Comparison of ENCODE assay signal across 9 mouse cellular contexts in genomic region chr2:166034967-166035490, GRCm38 (mm10). TPM values are rescaled to one million over a fixed set of nuclear protein-coding genes. Genes with fewer than 3 reads are reported as not detected.
DNase-seq lines count a peak whose midpoint lies in the region; ATAC-seq and TF ChIP-seq lines count a peak whose summit lies in the region.
"Had no signal": no experiment of that assay in that cellular context is flagged by ENCODE, and none has a peak within 500 bp of the region (broad histone marks: within the 10 kb centered on the region; RNA-seq: fewer than 3 reads in every experiment).

No protein-coding gene starts in this region.

- no peak overlapping the region for H3K4me3 ChIP-seq in heart, embryonic 16.5 days (ENCODE audit: low read length)
- no peak overlapping the region for H3K4me3 ChIP-seq in thymus, adult 2 months (ENCODE audit: control insufficient read depth, insufficient read depth, low read length)
- no peak overlapping the region for H3K4me3 ChIP-seq in kidney, embryonic 16.5 days (ENCODE audit: low read length)
- H3K4me3 ChIP-seq: myocyte had no signal

- H3K27ac ChIP-seq in heart, embryonic 16.5 days (ENCODE audit: low read length) = peak overlapping the region; percentile 75
- peak overlapping the region; percentile 43 for H3K27ac ChIP-seq in thymus, adult 2 months (ENCODE audit: control insufficient read depth, insufficient read depth, low read length)
- peak overlapping the region; percentile 84 for H3K27ac ChIP-seq in kidney, embryonic 16.5 days (ENCODE audit: low read length)
- H3K27ac ChIP-seq: hindbrain, postnatal 0 days had no signal

- no peak for ATAC-seq in heart, embryonic 16.5 days (replicated peaks; ENCODE audit: extremely low read depth, insufficient read depth, low FRiP score)
- ATAC-seq in kidney, embryonic 16.5 days (ENCODE audit: low FRiP score, low TSS enrichment) = no peak
- ATAC-seq: hindbrain, postnatal 0 days had no signal

- peak overlapping the region; percentile 40 for H3K4me2 ChIP-seq in heart, embryonic 16.5 days (ENCODE audit: low read depth, low read length)
- H3K4me2 ChIP-seq in kidney, embryonic 16.5 days (replicated peaks; ENCODE audit: low read depth, low read length) = no peak overlapping the region

- 48% methylated on average over 3 of the region's 3 CpGs for WGBS in heart, embryonic 16.5 days
- 65% methylated on average over 3 of the region's 3 CpGs for WGBS in thymus, adult 2 months
- WGBS in kidney, embryonic 16.5 days = 54% methylated on average over 3 of the region's 3 CpGs

- no peaks in the 10 kb centered on the region for H3K27me3 ChIP-seq in heart, embryonic 16.5 days (ENCODE audit: control insufficient read depth, insufficient read depth, low read length)
- no peaks in the 10 kb centered on the region for H3K27me3 ChIP-seq in thymus, adult 2 months (ENCODE audit: control insufficient read depth, insufficient read depth, low read length)
- H3K27me3 ChIP-seq in kidney, embryonic 16.5 days (ENCODE audit: insufficient read depth, low read length) = no peaks in the 10 kb centered on the region

- H3K9ac ChIP-seq in heart, embryonic 16.5 days (ENCODE audit: low read length) = peak overlapping the region; percentile 53
- peak overlapping the region; percentile 50 for H3K9ac ChIP-seq in kidney, embryonic 16.5 days (replicated peaks; ENCODE audit: low read length)

- no peak for TF ChIP-seq POLR2A in thymus, adult 2 months (IDR thresholded peaks at IDR 0.05; ENCODE audit: control insufficient read depth, extremely low read depth, insufficient read depth, low read length, poor library complexity)

- DNase-seq in heart, adult 11 months = no peak
- no peak for DNase-seq in thymus, adult 2 months
- DNase-seq in thymus, adult 18-20 months = no peak
- DNase-seq in ovary, postnatal 36 days (ENCODE audit: low spot score) = no peak
- no peak for DNase-seq in cerebellum, adult 9-11 months

- no peaks in the 10 kb centered on the region for H3K36me3 ChIP-seq in heart, embryonic 16.5 days (ENCODE audit: control insufficient read depth, insufficient read depth)
- no peaks in the 10 kb centered on the region; the same call in 1 of the 2 replicates for H3K36me3 ChIP-seq in thymus, adult 2 months (ENCODE audit: control insufficient read depth, insufficient read depth, low read length)
- 0 out of 2 replicates have a peak, but pooled peaks cover 2% of the 10 kb centered on the region for H3K36me3 ChIP-seq in kidney, embryonic 16.5 days (ENCODE audit: insufficient read depth, low read length)

- no peak for TF ChIP-seq CTCF in thymus, adult 2 months (IDR thresholded peaks at IDR 0.05; ENCODE audit: borderline replicate concordance, control insufficient read depth, extremely low read depth, insufficient read depth, low read length, poor library complexity)

- H3K9me3 ChIP-seq in heart, embryonic 16.5 days (replicated peaks; ENCODE audit: control insufficient read depth, low read length) = no peaks in the 10 kb centered on the region
- H3K9me3 ChIP-seq in kidney, embryonic 16.5 days (ENCODE audit: low read length) = no peaks in the 10 kb centered on the region

- H3K4me1 ChIP-seq in heart, embryonic 16.5 days (ENCODE audit: control insufficient read depth, insufficient read depth, low read length) = peaks cover 28% of the 10 kb centered on the region
- peaks cover 21% of the 10 kb centered on the region for H3K4me1 ChIP-seq in thymus, adult 2 months (replicated peaks; ENCODE audit: control insufficient read depth, insufficient read depth, low read length)
- H3K4me1 ChIP-seq in kidney, embryonic 16.5 days (ENCODE audit: insufficient read depth, low read length) = peaks cover 42% of the 10 kb centered on the region

RNA-seq across cellular contexts. Expression of gene Ncoa3, which starts 42.6 kb away (rescaled TPM):
- 9.5 and 9.9 TPM in 2 replicates for polyA plus RNA-seq in heart, embryonic 16.5 days (2015; fragmentation: Nextera tagmentation; extraction: Ambion mirVana)
- 70.0 and 73.4 TPM in 2 replicates for polyA plus RNA-seq in thymus, adult 2 months (2012; rRNA removed)
- 19.1 and 22.8 TPM in 2 replicates for polyA plus RNA-seq in kidney, embryonic 16.5 days (2015; fragmentation: Nextera tagmentation; extraction: Ambion mirVana)
